Mouse (Mus musculus): ENCODE measurements around the gene Pth1r. TPM values are rescaled to one million over a fixed set of nuclear protein-coding genes. Genes with fewer than 3 reads are reported as not detected.
A peak's percentile ranks its signal among the peaks of the same experiment; 100 is the strongest.
"Not testable (repeated sequence)": the region's sequence is repeated elsewhere in the genome, so short reads cannot be mapped to it uniquely, and the experiment has no call there.

Gene Pth1r
- polyA plus RNA-seq, 1 experiment, result 24.2 TPM

GRCm38 (mm10) chr9:110695165-110695755 lies 51.7 kb downstream of the Pth1r start:
- no peak for DNase-seq (ENCODE audit: low read depth)
- TF ChIP-seq CTCF (IDR thresholded peaks at IDR 0.05; ENCODE audit: borderline replicate concordance, extremely low read depth, insufficient read depth, insufficient read length) (no peak), POLR2A (IDR thresholded peaks at IDR 0.05; ENCODE audit: borderline replicate concordance, extremely low read depth, insufficient read depth, insufficient read length, poor library complexity, severe bottlenecking) (no peak)

GRCm38 (mm10) chr9:110689261-110689779 lies 57.6 kb downstream of the Pth1r start:
- no peak for DNase-seq (ENCODE audit: low read depth)
- TF ChIP-seq POLR2A (IDR thresholded peaks at IDR 0.05; ENCODE audit: borderline replicate concordance, extremely low read depth, insufficient read depth, insufficient read length, poor library complexity, severe bottlenecking) (no peak), CTCF (IDR thresholded peaks at IDR 0.05; ENCODE audit: borderline replicate concordance, extremely low read depth, insufficient read depth, insufficient read length) (no peak)

- TF ChIP-seq CTCF (IDR thresholded peaks at IDR 0.05; ENCODE audit: borderline replicate concordance, extremely low read depth, insufficient read depth, insufficient read length), result no peak
- TF ChIP-seq POLR2A (IDR thresholded peaks at IDR 0.05; ENCODE audit: borderline replicate concordance, extremely low read depth, insufficient read depth, insufficient read length, poor library complexity, severe bottlenecking), result no peak
Measured at GRCm38 (mm10) chr9:110687846-110688245, 59.1 kb downstream of the Pth1r start.

GRCm38 (mm10) chr9:110687061-110687460 lies 59.9 kb downstream of the Pth1r start:
- TF ChIP-seq POLR2A (IDR thresholded peaks at IDR 0.05; ENCODE audit: borderline replicate concordance, extremely low read depth, insufficient read depth, insufficient read length, poor library complexity, severe bottlenecking) (no peak), CTCF (IDR thresholded peaks at IDR 0.05; ENCODE audit: borderline replicate concordance, extremely low read depth, insufficient read depth, insufficient read length) (no peak)
- no peak for DNase-seq (ENCODE audit: low read depth)

More at GRCm38 (mm10) chr9:110687846-110688245, 59.1 kb downstream of the Pth1r start:
- DNase-seq (ENCODE audit: low read depth), result no peak

- no peak for DNase-seq (ENCODE audit: low read depth)
- TF ChIP-seq POLR2A (IDR thresholded peaks at IDR 0.05; ENCODE audit: borderline replicate concordance, extremely low read depth, insufficient read depth, insufficient read length, poor library complexity, severe bottlenecking) (no peak), CTCF (IDR thresholded peaks at IDR 0.05; ENCODE audit: borderline replicate concordance, extremely low read depth, insufficient read depth, insufficient read length) (no peak)
Measured at GRCm38 (mm10) chr9:110686472-110686871, 60.5 kb downstream of the Pth1r start.

GRCm38 (mm10) chr9:110685591-110685990 lies 61.4 kb downstream of the Pth1r start:
- DNase-seq (ENCODE audit: low read depth), result no peak
- TF ChIP-seq POLR2A (IDR thresholded peaks at IDR 0.05; ENCODE audit: borderline replicate concordance, extremely low read depth, insufficient read depth, insufficient read length, poor library complexity, severe bottlenecking) (no peak), CTCF (IDR thresholded peaks at IDR 0.05; ENCODE audit: borderline replicate concordance, extremely low read depth, insufficient read depth, insufficient read length) (no peak)

- TF ChIP-seq POLR2A (IDR thresholded peaks at IDR 0.05; ENCODE audit: borderline replicate concordance, extremely low read depth, insufficient read depth, insufficient read length, poor library complexity, severe bottlenecking), result no peak
- TF ChIP-seq CTCF (IDR thresholded peaks at IDR 0.05; ENCODE audit: borderline replicate concordance, extremely low read depth, insufficient read depth, insufficient read length), result no peak
- DNase-seq (ENCODE audit: low read depth), result no peak
Measured at GRCm38 (mm10) chr9:110685187-110685586, 61.8 kb downstream of the Pth1r start.

GRCm38 (mm10) chr9:110684100-110684831 lies 62.7 kb downstream of the Pth1r start:
- TF ChIP-seq POLR2A (IDR thresholded peaks at IDR 0.05; ENCODE audit: borderline replicate concordance, extremely low read depth, insufficient read depth, insufficient read length, poor library complexity, severe bottlenecking) (no peak), CTCF (IDR thresholded peaks at IDR 0.05; ENCODE audit: borderline replicate concordance, extremely low read depth, insufficient read depth, insufficient read length) (no peak)
- peak; percentile 90 for DNase-seq (ENCODE audit: low read depth)

- TF ChIP-seq CTCF (IDR thresholded peaks at IDR 0.05; ENCODE audit: borderline replicate concordance, extremely low read depth, insufficient read depth, insufficient read length), result no peak
- DNase-seq (ENCODE audit: low read depth), result no peak
Measured at GRCm38 (mm10) chr9:110683574-110684099, 63.3 kb downstream of the Pth1r start.

- DNase-seq (ENCODE audit: low read depth), result not testable (repeated sequence)
Measured at GRCm38 (mm10) chr9:110682697-110683096, 64.2 kb downstream of the Pth1r start.

GRCm38 (mm10) chr9:110682255-110682654 lies 64.7 kb downstream of the Pth1r start:
- TF ChIP-seq CTCF (IDR thresholded peaks at IDR 0.05; ENCODE audit: borderline replicate concordance, extremely low read depth, insufficient read depth, insufficient read length) (no peak), POLR2A (IDR thresholded peaks at IDR 0.05; ENCODE audit: borderline replicate concordance, extremely low read depth, insufficient read depth, insufficient read length, poor library complexity, severe bottlenecking) (no peak)
- peak; percentile 44 for DNase-seq (ENCODE audit: low read depth)

- TF ChIP-seq POLR2A (IDR thresholded peaks at IDR 0.05; ENCODE audit: borderline replicate concordance, extremely low read depth, insufficient read depth, insufficient read length, poor library complexity, severe bottlenecking), result no peak
- no peak for TF ChIP-seq CTCF (IDR thresholded peaks at IDR 0.05; ENCODE audit: borderline replicate concordance, extremely low read depth, insufficient read depth, insufficient read length)
- DNase-seq (ENCODE audit: low read depth), result peak; percentile 90
Measured at GRCm38 (mm10) chr9:110681817-110682216, 65.1 kb downstream of the Pth1r start.

Measured in brain, embryonic 14.5 days (tissue).